Mouse (Mus musculus) layer of hippocampus, postnatal 25 days (tissue): ENCODE measurements around the gene Sez6l. TPM values are rescaled to one million over a fixed set of nuclear protein-coding genes. Genes with fewer than 3 reads are reported as not detected.
"Not testable (repeated sequence)": the region's sequence is repeated elsewhere in the genome, so short reads cannot be mapped to it uniquely, and the experiment has no call there.

Experiments
- DNase-seq, 2 experiments: peaks; one replicate each; pipeline ENCODE4 v3.0.0; 2022; ENCODE audit warnings: mixed read lengths in 2 of 2, low spot score in 1 of 2; ENCODE audit errors: extremely low spot score in 1 of 2
- total RNA-seq, 2 experiments: library from RNA; stranded (reverse); gene quantifications; 2 replicates each; pipeline ENCODE4 v1.2.3; 2021

The Sez6l gene
- total RNA-seq, 2 experiments from 2014 or later = 208 to 235 TPM

- no peak for DNase-seq
Observed at GRCm38 (mm10) chr5:112448747-112449440, 128.1 kb downstream of the Sez6l start, which contains the start of gene Gm6588. Gm6588 (plus strand) TSS chr5:112449426.

GRCm38 (mm10) chr5:112438535-112438934 is 138.4 kb downstream of the Sez6l start:
- no peak for DNase-seq

GRCm38 (mm10) chr5:112433004-112433403 is 144.0 kb downstream of the Sez6l start:
- peak; percentile 82 to 94 for DNase-seq

- DNase-seq = no peak
Observed at GRCm38 (mm10) chr5:112432033-112432432, 145.0 kb downstream of the Sez6l start.

- no peak for DNase-seq
Observed at GRCm38 (mm10) chr5:112431120-112431775, 145.7 kb downstream of the Sez6l start.

GRCm38 (mm10) chr5:112428944-112429343 is 148.0 kb downstream of the Sez6l start:
- DNase-seq = peak; percentile 57 to 75

- peak; percentile 58 to 87 for DNase-seq
Observed at GRCm38 (mm10) chr5:112427283-112427682, 149.7 kb downstream of the Sez6l start.

GRCm38 (mm10) chr5:112426635-112427034 is 150.3 kb downstream of the Sez6l start:
- DNase-seq = no peak

- no peak for DNase-seq
Observed at GRCm38 (mm10) chr5:112419535-112419934, 157.4 kb downstream of the Sez6l start.

GRCm38 (mm10) chr5:112418023-112418422 is 159.0 kb downstream of the Sez6l start:
- no peak for DNase-seq

GRCm38 (mm10) chr5:112416673-112417072 is 160.3 kb downstream of the Sez6l start:
- no peak for DNase-seq

- not testable (repeated sequence) for DNase-seq
Observed at GRCm38 (mm10) chr5:112412781-112413180, 164.2 kb downstream of the Sez6l start.

- peak in 1 of 2 experiments; percentile 37 for DNase-seq
Observed at GRCm38 (mm10) chr5:112411514-112412335, 165.3 kb downstream of the Sez6l start.

- DNase-seq = no peak
Observed at GRCm38 (mm10) chr5:112411072-112411471, 165.9 kb downstream of the Sez6l start.

- DNase-seq = no peak
Observed at GRCm38 (mm10) chr5:112409274-112409673, 167.7 kb downstream of the Sez6l start.

- DNase-seq = no peak
Observed at GRCm38 (mm10) chr5:112406017-112406416, 171.0 kb downstream of the Sez6l start.

GRCm38 (mm10) chr5:112402437-112402836 is 174.5 kb downstream of the Sez6l start:
- no peak for DNase-seq

- no peak for DNase-seq
Observed at GRCm38 (mm10) chr5:112399284-112399683, 177.7 kb downstream of the Sez6l start.

GRCm38 (mm10) chr5:112396066-112396465 is 180.9 kb downstream of the Sez6l start:
- no peak for DNase-seq

- peak; percentile 64 to 79 for DNase-seq
Observed at GRCm38 (mm10) chr5:112394779-112395443, 182.1 kb downstream of the Sez6l start, which contains the start of gene Asphd2. Asphd2 (minus strand) TSS chr5:112394866.
